Mouse (Mus musculus) kidney, embryonic 16.5 days (tissue): ENCODE measurements around the gene Prss36. TPM values are rescaled to one million over a fixed set of nuclear protein-coding genes. Genes with fewer than 3 reads are reported as not detected.
A peak's percentile ranks its signal among the peaks of the same experiment; 100 is the strongest.

Experiments
- ATAC-seq: fragments of 200-750 bp; cut with Nextera tagmentation; 2 replicates; pipeline ENCODE4 v1.8.0; 2017; ENCODE audit warnings: moderate TSS enrichment; ENCODE audit not compliant: low FRiP score, low TSS enrichment
- H3K27ac ChIP-seq: fragments of 300-500 bp; sonication (generic); 2 replicates; pipeline ENCODE4 v1.5.1; 2014; ENCODE audit warnings: low read length
- H3K27me3 ChIP-seq: fragments of 300-500 bp; sonication (generic); 2 replicates; pipeline ENCODE4 v1.6.1; 2014; ENCODE audit warnings: low read length, control low read depth, mixed read lengths; ENCODE audit not compliant: insufficient read depth
- H3K36me3 ChIP-seq: fragments of 300-500 bp; sonication (generic); 2 replicates; pipeline ENCODE4 v1.6.1; 2014; ENCODE audit warnings: low read length, control low read depth, mixed read lengths; ENCODE audit not compliant: insufficient read depth
- H3K4me1 ChIP-seq: fragments of 300-500 bp; sonication (generic); 2 replicates; pipeline ENCODE4 v1.6.1; 2014; ENCODE audit warnings: low read length, control low read depth, mixed read lengths; ENCODE audit not compliant: insufficient read depth
- H3K4me2 ChIP-seq: fragments of 300-500 bp; sonication (generic); replicated peaks from 2 replicates; pipeline ENCODE4 v1.6.1; 2014; ENCODE audit warnings: low read depth, low read length
- H3K4me3 ChIP-seq: fragments of 300-500 bp; sonication (generic); 2 replicates; pipeline ENCODE4 v1.5.1; 2014; ENCODE audit warnings: mild to moderate bottlenecking, low read length
- H3K9ac ChIP-seq: fragments of 300-500 bp; sonication (generic); replicated peaks from 2 replicates; pipeline ENCODE4 v1.6.1; 2014; ENCODE audit warnings: low read length
- H3K9me3 ChIP-seq: fragments of 300-500 bp; sonication (generic); 2 replicates; pipeline ENCODE4 v1.6.1; 2016; ENCODE audit warnings: low read length, control low read depth
- WGBS: fragments of 180-500 bp; shearing (Covaris S2); extraction: QIAGEN DNeasy Blood & Tissue Kit; methylation state at CpG from one replicate; pipeline ENCODE4 v1.1.7; 2014; 5-methylcytosine and 5-hydroxymethylcytosine counted together
- polyA plus RNA-seq: library from polyadenylated mRNA; unstranded; fragments of >200 nt; fragmentation: Nextera tagmentation; extraction: Ambion mirVana; gene quantifications from 2 replicates; pipeline ENCODE4 v1.2.1, GENCODE M21; 2015

The Prss36 gene
- polyA plus RNA-seq, 1 experiment from 2014 or later = 15.2 TPM

- Histone ChIP-seq H3K36me3 (peaks cover 25% of the 10 kb centered on the region), H3K9ac (peak overlapping the region; percentile 56; the same call in 1 of the 2 replicates), H3K4me2 (peak overlapping the region; percentile 52), H3K27ac (peak overlapping the region; percentile 97), H3K27me3 (no peaks in the 10 kb centered on the region), H3K4me3 (no peak overlapping the region), H3K9me3 (no peaks in the 10 kb centered on the region), H3K4me1 (peaks cover 50% of the 10 kb centered on the region)
- WGBS = 86% methylated on average over 11 of the region's 11 CpGs
- no peak for ATAC-seq
Observed at GRCm38 (mm10) chr7:127926846-127927245, 19.7 kb downstream of the Prss36 start.

GRCm38 (mm10) chr7:127926066-127926465 lies 20.5 kb downstream of the Prss36 start:
- Histone ChIP-seq H3K9me3 (no peaks in the 10 kb centered on the region), H3K4me2 (no peak overlapping the region), H3K4me3 (no peak overlapping the region), H3K4me1 (peaks cover 42% of the 10 kb centered on the region), H3K27me3 (no peaks in the 10 kb centered on the region), H3K36me3 (peaks cover 25% of the 10 kb centered on the region), H3K9ac (peak overlapping the region; percentile 56), H3K27ac (peak overlapping the region; percentile 97)
- 0 out of 2 replicates have a peak, but pooled peaks have one; percentile 9 for ATAC-seq
- 77% methylated on average over 8 of the region's 8 CpGs for WGBS

GRCm38 (mm10) chr7:127925252-127925651 lies 21.3 kb downstream of the Prss36 start:
- Histone ChIP-seq H3K9me3 (no peaks in the 10 kb centered on the region), H3K4me2 (peak overlapping the region; percentile 14; the same call in 1 of the 2 replicates), H3K27ac (peak overlapping the region; percentile 97), H3K4me1 (peaks cover 38% of the 10 kb centered on the region), H3K27me3 (no peaks in the 10 kb centered on the region), H3K9ac (peak overlapping the region; percentile 56), H3K36me3 (peaks cover 25% of the 10 kb centered on the region), H3K4me3 (no peak overlapping the region)
- peak; percentile 88 for ATAC-seq
- 47% methylated on average over 5 of the region's 5 CpGs for WGBS

GRCm38 (mm10) chr7:127923714-127924113 lies 22.8 kb downstream of the Prss36 start:
- Histone ChIP-seq H3K4me3 (no peak overlapping the region), H3K36me3 (peaks cover 25% of the 10 kb centered on the region), H3K27ac (peak overlapping the region; percentile 97), H3K27me3 (no peaks in the 10 kb centered on the region), H3K4me1 (peaks cover 35% of the 10 kb centered on the region), H3K9ac (no peak overlapping the region), H3K9me3 (no peaks in the 10 kb centered on the region), H3K4me2 (no peak overlapping the region)
- no peak for ATAC-seq
- 91% methylated on average over 5 of the region's 5 CpGs for WGBS

- WGBS = 81% methylated on average over 6 of the region's 6 CpGs
- Histone ChIP-seq H3K9me3 (no peaks in the 10 kb centered on the region), H3K36me3 (peaks cover 33% of the 10 kb centered on the region), H3K4me2 (no peak overlapping the region), H3K4me3 (no peak overlapping the region), H3K27ac (no peak overlapping the region; the same call in 1 of the 2 replicates), H3K4me1 (peaks cover 31% of the 10 kb centered on the region), H3K9ac (no peak overlapping the region), H3K27me3 (no peaks in the 10 kb centered on the region)
- ATAC-seq = no peak
Observed at GRCm38 (mm10) chr7:127922451-127923275, 23.9 kb downstream of the Prss36 start.

- 72% methylated on average over 8 of the region's 8 CpGs for WGBS
- no peak overlapping the region for H3K4me3 ChIP-seq
- H3K4me1 ChIP-seq = peaks cover 27% of the 10 kb centered on the region
- H3K4me2 ChIP-seq = no peak overlapping the region
- no peaks in the 10 kb centered on the region for H3K27me3 ChIP-seq
- no peaks in the 10 kb centered on the region for H3K9me3 ChIP-seq
- no peak for ATAC-seq
- H3K9ac ChIP-seq = no peak overlapping the region
- H3K27ac ChIP-seq = no peak overlapping the region
- H3K36me3 ChIP-seq = peaks cover 29% of the 10 kb centered on the region
Observed at GRCm38 (mm10) chr7:127921516-127921915, 25.0 kb downstream of the Prss36 start.

- Histone ChIP-seq H3K27me3 (no peaks in the 10 kb centered on the region), H3K9me3 (no peaks in the 10 kb centered on the region), H3K4me2 (no peak overlapping the region), H3K27ac (no peak overlapping the region), H3K9ac (no peak overlapping the region), H3K36me3 (peaks cover 29% of the 10 kb centered on the region), H3K4me1 (peaks cover 7% of the 10 kb centered on the region; the same call in 1 of the 2 replicates), H3K4me3 (no peak overlapping the region)
- WGBS = 80% methylated on average over 7 of the region's 7 CpGs
- ATAC-seq = no peak
Observed at GRCm38 (mm10) chr7:127919290-127919689, 27.2 kb downstream of the Prss36 start.

GRCm38 (mm10) chr7:127918203-127918602 lies 28.3 kb downstream of the Prss36 start:
- 61% methylated on average over 3 of the region's 3 CpGs for WGBS
- Histone ChIP-seq H3K9me3 (no peaks in the 10 kb centered on the region), H3K4me2 (no peak overlapping the region), H3K36me3 (peaks cover 29% of the 10 kb centered on the region), H3K27ac (no peak overlapping the region), H3K27me3 (no peaks in the 10 kb centered on the region), H3K4me1 (peaks cover 1% of the 10 kb centered on the region), H3K9ac (no peak overlapping the region), H3K4me3 (no peak overlapping the region)
- ATAC-seq = no peak

- no peaks in the 10 kb centered on the region for H3K9me3 ChIP-seq
- H3K27ac ChIP-seq = no peak overlapping the region
- no peaks in the 10 kb centered on the region for H3K27me3 ChIP-seq
- H3K4me3 ChIP-seq = no peak overlapping the region
- no peak for ATAC-seq
- no peak overlapping the region for H3K4me2 ChIP-seq
- peaks cover 26% of the 10 kb centered on the region for H3K36me3 ChIP-seq
- WGBS = 89% methylated on average over 12 of the region's 12 CpGs
- peaks cover 5% of the 10 kb centered on the region for H3K4me1 ChIP-seq
- H3K9ac ChIP-seq = no peak overlapping the region
Observed at GRCm38 (mm10) chr7:127915293-127915692, 31.2 kb downstream of the Prss36 start.

- ATAC-seq = no peak
- 25% methylated on average over 4 of the region's 4 CpGs for WGBS
Observed at GRCm38 (mm10) chr7:127912938-127913337, 33.6 kb downstream of the Prss36 start.

More at GRCm38 (mm10) chr7:127912938-127913337, 33.6 kb downstream of the Prss36 start:
- H3K4me1 ChIP-seq = peaks cover 5% of the 10 kb centered on the region
- H3K27ac ChIP-seq = peak overlapping the region; percentile 90
- H3K4me3 ChIP-seq = peak overlapping the region; percentile 99
- H3K36me3 ChIP-seq = peaks cover 40% of the 10 kb centered on the region
- no peaks in the 10 kb centered on the region for H3K27me3 ChIP-seq
- peak overlapping the region; percentile 78 for H3K4me2 ChIP-seq
- H3K9me3 ChIP-seq = no peaks in the 10 kb centered on the region
- peak overlapping the region; percentile 92 for H3K9ac ChIP-seq
